Mouse (Mus musculus): Measurements from ENCODE around the gene Taok2.
A peak's percentile ranks its signal among the peaks of the same experiment; 100 is the strongest.

Gene Taok2

DNA sequence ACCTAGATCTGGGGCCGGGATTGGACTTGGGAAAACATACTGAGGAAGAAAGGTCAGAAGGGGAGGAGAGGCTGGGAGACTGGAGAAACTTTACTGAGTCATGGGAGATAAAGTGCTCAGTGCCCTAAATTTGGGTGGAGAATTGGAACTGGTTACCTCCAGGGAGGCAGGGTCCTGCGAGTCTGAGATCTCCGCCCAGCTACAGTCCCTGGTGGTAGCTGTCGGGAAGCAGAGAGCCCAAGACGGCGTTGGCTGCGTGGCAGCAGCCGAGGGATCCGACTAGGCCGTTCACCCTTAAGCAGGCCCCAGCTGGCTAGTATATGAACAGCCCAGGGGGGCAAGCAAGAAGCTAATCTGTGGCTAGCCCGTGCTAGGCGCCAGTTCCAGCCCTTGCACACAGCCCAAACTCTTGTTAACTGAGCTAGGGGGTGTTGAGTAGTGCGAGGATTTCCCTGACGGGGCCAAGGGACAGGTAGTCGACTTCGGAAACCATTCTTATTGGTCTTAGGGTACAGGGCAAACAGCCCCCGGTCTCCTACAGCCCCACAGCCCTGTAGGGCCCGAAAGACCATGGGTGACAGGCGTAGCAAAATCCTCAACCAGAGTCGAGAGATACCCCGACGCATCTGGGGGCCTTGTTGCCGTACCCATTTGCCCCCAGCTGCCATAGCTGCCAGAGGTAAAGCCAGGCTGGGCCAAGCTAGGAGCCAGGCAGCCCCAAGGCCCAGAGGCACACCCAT lies 14.6 kb downstream of the Taok2 start:
- DNase-seq = no peak

DNA sequence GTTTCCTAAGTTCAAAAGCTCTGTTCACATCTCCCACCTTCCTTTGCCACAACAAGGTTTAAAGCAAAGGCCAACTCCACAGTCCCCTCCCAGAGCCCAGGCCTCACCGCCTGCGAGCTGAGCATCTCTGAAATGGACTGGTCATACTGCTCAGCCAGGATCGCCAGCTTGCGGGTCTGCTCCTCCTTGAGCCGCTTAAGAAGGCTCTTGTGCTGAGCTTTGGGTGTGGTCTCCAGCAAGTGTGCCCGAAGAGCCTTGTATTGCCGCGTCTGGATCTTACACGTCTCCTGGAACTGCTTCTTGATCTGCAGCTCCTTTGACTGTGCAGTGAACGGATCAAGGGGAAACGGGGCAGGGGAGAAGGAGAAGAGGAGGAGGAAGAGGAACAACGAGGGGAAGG lies 16.5 kb downstream of the Taok2 start:
- no peak for DNase-seq

DNA sequence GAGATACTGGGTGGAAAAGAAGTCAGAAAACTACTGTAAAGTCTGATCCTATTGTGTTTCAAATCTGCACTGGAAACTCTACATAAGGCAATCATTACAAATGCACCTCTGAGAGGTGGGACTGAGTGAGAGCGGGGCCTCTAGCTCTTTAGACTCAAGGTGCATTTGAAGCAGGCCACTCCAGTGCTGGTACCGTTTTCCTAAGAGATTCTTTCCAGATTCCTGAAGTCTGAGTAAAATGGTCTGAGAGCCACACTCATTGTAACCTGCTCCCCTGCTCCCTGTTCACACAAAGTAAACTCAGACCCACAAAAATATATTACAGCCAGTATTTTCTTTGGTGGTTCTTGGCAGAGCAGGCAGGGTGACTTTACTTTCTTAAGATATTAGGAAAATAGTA lies 17.0 kb downstream of the Taok2 start:
- DNase-seq = no peak

DNA sequence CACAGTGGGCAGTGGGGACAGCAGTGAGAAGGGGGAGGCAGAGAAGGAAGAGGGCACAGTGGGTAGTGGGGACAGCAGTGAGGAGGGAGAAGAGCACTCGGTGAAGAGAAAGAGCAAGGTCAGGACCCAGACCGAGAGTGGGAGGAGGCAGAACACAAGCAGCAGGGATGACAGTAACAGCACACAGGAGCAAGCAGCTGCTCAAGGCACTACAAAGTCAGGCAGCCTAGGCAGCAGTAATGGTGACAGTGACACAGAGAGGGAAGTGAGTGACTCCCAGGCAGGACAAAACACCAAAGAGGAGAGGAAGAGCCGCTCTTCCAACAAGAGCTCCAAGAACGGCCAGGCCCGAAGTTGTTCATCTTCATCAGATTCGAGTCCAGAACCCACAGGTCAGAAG lies 20.7 kb downstream of the Taok2 start:
- no peak for DNase-seq

DNA sequence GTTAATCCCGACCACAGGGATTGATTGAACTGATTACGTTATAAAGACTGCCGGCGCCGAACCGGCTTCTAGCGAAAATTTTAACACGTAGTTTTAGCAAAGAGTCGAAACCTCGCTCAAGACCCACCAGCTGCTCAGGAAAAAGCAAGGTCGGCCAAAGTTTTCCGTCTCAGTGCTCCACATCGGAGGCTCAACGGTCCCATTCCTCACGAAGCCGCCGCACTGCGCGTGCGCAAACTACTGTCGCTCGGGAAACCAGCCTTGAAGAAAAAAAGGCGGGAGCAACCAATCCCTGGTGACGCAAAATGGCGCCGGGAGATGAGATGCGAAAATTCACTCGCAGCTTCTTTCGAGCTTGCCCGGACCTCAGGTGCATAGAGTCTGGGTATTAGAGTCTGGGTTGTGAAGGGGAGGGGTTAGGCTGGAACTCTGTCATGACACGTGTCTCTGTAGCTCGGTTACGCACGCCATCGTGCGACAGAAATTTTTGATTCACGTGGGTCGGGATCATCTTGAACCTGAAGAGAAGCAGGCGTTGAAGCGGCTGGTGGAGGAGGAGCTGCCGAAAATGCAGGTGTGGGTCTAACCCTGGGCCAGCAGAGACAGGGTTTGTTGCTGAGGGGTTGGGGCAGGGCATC lies 22.2 kb downstream of the Taok2 start, which contains the start of gene Ino80e:
Gene Ino80e (minus strand): TSS at position 231 of the 638 bp plus-strand sequence.
- peak; percentile 96 for DNase-seq

DNA sequence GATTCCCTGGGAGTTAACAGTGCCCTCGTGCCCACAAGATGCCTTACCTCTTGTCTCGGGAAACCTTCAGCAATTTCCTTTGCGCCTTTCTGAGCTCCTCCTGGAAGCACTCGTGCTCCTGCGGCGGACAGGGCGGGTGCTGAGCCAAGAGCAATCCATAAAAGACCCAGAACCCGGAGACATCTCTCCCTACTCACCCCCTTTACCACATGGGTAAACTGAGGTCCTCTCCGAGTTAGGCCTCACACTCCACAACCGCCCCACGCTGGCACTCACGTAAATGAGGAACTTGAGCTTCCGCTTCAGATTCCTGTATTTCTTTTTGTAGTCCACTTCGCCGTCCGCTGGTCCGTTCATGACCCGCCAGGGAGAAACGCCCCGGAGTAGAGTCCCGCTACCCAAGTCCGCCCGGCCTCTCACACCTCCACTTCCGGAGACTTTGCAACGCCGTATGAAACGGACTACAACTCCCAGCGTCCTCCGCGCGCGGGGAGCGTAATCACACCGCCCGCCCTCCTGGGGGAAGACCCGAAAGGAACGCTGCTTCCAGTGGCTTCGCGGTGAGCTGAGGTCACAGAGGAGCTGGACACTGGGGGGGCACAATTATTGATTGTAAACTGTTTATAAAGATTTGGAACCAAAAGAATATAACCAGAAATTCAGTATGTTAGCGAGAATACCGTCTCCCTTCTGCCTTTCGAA lies 22.9 kb downstream of the Taok2 start, which contains the start of gene Hirip3:
Gene Hirip3 (plus strand): TSS at position 544 of the 702 bp plus-strand sequence.
- peak; percentile 96 for DNase-seq

DNA sequence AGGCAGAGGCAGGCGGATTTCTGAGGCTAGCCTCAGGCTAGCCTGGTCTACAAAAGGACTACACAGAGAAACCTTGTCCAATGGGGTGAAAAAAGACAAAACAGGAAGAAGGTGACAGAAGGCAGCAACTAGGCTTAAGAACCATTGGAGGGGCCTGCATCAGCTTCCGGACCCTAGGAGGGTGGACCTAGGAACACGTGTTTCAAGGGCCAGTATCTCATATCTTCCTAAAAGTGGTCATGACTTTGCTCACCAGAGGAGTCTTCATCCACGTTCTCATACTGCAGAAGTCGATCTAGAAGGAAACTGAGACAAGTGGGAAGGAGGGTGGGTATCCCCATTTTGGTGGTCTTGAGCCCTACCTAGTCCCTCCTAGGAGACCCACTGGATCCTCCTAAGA lies 23.5 kb downstream of the Taok2 start:
- DNase-seq = no peak

DNA sequence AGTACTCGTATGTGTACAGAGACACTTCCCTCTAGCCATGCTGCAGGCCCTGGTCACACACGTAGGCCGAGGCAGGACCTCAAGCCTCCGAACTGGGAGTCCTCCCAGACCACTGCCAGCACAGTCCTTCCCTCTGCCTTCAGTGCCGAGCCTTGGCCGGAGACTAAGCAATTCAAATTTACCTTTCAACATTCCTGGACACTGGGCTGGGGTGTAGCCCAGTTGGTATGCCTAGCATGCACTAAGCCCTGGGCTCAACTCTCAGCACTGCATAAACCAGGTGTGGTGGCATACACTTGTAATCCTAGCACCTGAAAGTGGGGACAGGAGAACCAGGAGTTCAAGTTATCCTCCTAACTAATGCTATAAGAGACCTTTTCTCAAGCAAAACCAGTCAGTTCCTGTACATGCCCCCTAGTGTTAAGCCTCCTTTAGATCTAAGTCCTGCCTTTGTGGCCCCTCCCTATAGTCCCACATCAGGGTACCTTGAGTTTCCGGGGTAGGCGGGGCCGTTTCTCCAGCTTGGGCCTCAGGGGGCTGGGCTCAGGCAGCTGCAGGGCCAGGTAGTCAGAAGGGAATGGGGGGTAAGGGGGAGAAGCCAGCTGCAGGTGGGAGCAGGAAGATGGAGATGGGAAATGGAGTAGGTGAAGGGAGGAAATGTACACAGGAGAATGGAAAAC lies 27.6 kb downstream of the Taok2 start:
- DNase-seq = no peak

DNA sequence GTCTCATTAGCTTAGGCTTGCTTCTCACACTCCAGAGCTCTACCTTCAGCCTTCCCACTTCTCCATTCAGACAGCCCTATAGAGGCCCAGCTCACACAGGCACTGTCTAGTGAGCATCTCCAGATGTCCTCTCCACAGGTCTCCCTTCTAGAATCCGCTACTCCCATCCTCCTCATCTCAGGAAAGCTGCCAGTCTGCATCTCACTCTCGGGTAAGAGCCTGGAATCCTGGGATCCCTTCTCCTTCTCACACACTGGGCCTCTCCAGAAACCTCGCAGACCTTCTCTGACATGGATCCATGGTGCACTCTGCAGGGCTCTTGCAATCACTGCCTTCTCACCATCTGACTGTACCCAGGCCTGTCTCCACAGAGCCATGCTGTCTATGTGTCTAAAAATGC lies 28.9 kb downstream of the Taok2 start:
- peak; percentile 66 for DNase-seq

DNA sequence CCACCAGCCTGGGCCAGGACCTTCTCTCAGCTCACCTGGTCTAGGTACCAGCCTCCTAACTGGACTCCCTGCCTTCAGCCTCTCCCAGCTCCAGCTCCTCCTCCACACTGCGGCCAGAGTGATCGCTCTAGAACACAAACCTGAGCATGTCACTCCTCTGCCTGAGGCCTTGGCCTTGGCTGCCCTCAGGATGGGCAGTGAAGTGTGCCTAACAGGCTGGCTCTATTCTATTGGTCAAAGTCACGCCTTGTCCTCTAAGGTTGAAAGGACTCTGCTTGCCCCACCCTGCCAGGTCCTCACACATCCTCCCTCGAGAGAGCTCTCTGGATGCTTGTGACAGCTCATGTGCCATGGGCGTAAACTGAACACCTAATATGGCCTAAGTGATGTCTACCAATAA lies 31.0 kb downstream of the Taok2 start:
- peak; percentile 16 for DNase-seq

DNA sequence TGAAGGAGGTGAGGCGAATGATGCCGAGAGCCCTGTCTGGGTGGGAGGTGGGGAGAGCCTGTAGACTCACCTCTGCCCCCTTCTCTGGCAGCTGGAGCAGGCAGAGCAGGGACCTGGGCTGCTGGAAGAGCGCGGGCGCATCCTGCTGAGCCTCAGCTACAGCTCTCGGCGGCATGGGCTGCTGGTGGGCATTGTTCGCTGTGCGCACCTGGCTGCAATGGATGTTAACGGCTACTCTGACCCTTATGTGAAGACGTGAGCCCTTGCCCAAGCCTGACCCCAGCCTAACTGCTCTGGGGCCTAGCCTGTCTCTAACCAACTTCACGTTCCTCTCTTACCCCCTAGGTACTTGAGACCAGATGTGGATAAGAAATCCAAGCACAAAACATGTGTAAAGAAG lies 33.3 kb downstream of the Taok2 start:
- no peak for DNase-seq

DNA sequence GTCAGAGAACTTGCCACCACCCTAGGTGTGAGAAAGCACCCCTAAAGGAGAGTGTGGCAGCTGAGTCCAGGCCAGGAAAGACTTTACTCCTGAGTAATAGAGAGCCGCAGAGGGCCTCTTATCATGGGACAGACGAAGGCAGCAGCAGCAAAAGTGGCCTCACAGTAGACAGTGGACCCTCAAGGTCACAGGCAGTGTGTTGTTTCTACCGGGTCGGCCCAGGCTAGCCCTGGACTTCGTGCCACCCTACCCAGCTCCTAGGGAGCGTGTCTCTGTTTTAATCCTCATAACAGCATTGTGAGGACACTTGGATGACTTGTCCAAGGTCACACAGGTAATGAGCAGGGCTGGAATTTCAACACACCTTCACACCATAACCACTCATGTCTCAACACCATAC lies 34.3 kb downstream of the Taok2 start:
- no peak for DNase-seq

DNA sequence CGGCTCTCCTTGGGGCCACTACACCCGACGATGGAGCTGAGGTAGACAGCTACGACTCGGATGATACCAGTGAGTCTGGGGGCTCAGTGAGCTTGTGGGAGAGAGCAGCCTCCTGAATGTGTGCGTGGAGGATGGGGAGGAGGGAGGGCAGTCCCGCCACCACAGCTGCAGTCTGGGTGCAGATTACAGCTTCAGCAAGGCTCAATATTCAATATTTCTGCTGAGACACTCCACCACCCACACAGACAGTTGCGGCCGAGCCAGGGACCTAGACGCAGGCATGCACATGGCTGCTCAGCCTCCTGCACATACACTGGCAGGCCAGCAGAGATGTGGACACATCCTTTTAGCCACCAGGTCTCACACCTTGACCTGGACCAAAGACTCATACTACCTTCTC lies 35.7 kb downstream of the Taok2 start:
- DNase-seq = no peak

DNA sequence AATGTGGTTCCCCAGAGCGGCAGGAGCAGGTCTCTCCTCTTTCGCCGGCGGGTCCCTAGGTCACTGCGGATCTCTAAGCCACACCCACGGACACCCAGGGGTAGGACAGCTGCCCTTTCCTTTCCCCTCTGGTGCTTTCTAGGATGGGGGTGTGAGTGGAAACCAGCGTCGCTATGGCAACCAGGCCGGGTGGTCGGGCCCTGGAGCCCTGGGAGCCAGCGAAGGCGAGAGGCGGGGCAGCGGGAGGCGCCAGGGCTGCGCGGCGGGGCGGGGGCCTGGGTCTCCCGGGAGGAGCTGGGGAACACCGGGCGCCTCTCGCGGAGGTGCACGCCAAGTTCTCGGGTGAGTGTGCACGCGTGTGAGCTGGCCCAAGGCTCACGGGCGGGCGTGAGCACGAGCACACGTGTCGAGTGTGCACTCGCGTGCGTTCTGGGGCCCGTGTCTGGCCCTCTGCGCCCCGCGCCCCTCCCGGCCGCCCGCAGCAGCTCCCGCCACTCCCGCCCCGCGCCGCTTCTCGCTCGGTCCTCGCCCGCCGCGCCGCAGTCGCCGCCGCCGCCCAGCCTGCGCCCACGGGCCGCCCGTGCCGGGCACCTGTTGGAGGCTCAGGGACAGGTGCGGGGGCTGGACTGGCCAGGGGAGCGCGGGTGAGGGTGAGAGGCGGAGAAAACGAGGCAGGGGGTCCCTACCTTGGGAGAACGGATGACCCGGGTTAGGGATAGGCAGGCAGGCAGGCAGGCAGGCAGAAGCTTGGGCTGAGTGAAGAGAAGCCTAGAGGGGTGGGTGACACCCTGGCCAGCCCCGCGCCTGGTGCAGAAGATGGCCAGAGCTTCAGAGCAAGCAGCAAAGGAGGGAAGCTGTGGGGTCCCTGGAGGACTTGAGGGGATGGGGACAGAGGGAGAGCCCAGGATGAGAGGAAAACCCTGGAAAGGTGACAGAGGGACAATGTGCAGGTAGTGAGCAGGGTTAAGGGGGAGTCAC lies 36.8 kb downstream of the Taok2 start:
- no peak for DNase-seq

DNA sequence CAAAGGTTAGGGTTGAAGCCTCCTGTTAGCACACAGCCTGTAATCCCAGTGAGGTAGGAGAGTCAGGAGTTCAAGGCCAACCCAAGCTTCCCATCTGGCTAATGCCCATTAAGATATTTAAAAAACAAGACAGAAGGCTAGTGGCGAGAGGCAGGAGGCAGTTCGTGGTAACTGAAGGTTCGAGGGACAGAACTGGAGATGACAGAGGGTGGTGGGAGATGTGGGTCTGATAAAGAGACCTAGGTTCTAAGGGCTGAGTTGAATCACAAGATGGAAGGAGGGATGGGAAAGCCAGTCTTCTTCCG lies 37.4 kb downstream of the Taok2 start, which contains the start of gene Doc2a:
Gene Doc2a (plus strand): TSS at position 301 of the 305 bp plus-strand sequence.
- DNase-seq = no peak

DNA sequence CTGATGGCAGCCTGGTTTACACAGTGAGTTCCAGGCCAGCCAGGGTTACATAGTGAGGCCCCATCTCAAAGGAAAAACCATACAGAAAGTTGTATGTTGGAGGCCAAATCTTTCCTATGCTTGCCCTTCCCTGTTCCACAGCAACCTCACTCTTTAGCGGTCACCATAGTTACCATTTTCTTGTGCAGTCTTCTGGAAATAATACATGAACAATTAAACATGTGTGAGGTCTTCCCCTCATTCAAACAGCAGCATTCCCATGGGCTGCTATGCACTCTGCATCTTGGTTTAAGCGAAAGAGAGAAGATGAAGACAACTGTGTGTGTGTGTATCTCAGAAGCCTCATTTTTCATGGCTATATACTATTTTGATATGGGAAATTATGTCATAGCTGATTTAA lies 39.0 kb downstream of the Taok2 start:
- DNase-seq = no peak

DNA sequence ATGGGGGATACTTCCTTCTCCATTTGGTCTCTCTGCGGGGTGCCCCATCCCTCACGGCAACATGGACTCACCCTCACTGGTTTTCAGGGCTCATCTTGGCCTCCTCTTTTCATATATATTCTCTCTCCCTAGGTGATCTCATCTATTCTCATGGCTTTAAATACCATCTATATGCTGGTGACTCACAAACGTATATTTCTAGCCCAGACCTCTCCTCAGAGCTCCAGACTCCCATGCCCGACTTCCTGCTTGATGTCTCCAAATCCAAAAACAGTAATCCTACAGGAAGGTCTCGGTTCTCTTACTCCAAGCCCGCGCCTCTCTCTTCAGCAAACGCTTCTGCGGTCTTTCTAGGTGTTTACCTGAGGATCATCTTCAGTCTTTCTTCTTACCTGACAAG lies 41.2 kb downstream of the Taok2 start:
- DNase-seq = no peak

DNA sequence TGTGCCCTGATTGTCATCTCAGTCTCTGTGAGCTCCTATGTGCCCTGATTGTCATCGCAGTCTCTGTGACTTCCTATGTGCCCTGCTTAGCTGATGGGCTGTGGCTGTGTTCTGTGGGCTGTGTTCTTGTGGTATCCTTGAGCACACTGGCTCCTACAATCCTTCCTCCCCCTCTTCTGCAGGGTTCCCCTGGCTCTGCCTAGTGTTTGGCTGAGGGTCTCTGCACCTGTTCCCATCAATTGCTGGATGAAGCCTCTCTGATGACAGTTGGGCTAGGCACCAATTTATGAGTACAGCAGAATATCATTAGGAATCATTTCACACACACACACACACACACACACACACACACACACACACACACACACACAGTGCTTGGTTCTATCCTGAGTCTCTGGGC lies 51.2 kb downstream of the Taok2 start:
- no peak for DNase-seq

DNA sequence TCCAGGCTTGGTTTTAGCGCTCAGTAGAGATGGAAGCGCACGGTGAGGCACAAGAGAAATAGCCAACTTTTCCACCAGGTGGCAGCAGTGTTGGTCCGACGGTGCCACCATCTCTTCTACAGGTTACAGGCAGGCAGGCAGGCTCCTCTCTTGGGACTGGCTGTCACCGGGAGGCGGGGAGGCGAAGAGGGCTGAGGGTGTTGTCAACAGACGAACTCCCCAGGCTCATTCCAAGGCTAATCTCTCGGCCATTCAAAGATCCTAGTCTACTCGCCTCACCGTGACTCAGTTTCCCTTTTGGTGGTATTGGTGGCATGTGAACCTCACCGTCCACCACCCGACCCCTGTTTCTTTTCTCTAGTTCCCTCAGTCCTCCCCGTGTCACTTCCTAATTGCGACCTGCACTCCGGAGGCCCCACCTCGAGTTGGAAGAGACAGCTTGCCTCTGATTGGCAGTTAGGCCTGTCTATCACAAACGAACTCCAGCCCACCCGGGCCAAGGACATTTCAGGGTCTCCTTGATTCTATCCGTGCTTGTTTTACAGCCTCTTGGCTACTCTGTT lies 52.4 kb downstream of the Taok2 start:
- DNase-seq = peak; percentile 88

DNA sequence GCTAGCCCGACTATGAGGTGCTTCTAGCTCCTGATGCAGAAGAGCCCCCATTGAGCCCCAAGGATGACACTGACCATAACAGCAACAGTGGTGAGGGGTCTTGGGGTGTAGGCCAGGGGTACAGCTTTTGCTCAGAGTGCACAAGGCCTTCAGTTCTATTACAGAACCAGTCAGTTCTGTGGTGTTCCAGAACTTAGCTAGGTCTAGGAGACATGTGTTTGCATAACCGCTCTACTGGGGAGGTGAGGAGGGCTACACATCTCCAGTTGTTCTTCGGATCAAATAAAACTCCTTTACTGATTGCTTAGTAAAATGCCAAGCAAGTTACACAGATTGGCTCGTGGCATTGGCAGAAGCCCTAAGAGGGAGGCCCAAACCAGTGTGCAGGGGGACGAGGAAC lies 53.0 kb downstream of the Taok2 start, which contains the start of gene 4930451I11Rik:
Gene 4930451I11Rik (minus strand): TSS at position 101 of the 400 bp plus-strand sequence.
- no peak for DNase-seq

DNA sequence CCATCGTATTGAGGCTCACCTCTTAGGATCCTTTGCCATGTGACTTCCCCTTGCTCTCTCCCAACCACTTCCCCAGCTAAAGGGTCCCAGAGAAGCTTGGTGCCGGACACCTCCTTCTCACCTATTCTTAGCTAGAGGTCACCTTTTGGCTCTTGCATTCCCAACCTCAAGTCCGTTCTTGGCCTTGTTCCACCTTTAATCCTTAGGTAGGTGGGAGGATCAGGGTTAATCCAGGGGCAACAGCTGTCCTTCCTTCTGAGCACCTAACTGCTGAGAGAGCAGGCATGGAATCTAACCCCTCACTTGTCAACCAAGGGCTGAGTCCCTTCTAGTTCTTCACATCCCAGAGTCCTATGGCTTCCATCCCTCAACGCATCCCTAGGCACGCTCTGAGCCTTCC lies 58.6 kb downstream of the Taok2 start:
- no peak for DNase-seq

DNA sequence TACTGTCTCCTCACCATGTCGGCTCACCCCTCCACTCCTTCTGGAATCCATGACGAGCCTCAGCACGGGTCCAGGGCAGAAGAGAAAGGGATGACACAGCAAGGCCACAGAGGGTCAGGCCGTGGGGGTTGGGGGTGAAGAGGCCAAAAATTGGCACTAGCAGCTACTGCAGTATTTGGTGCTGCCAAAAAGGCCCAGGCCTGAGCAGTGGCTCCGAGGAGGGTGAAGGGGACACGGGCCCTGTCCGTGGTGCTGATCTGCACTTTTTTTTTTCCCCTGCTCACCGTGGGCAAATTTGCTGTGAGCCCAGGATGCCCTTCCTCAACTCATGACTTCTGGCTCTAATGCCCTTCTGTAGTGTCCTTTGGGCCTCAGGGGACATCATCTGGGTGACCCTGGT lies 59.1 kb downstream of the Taok2 start:
- DNase-seq = no peak

All from cerebellum, adult 9-10 months (tissue).